Mouse (Mus musculus) testis, postnatal 10 days (tissue): ENCODE measurements around the gene Rtkn2.

Source experiments
- DNase-seq: peaks from one replicate; pipeline ENCODE4 v3.0.0; 2021; ENCODE audit warnings: low spot score

Gene Rtkn2

DNA sequence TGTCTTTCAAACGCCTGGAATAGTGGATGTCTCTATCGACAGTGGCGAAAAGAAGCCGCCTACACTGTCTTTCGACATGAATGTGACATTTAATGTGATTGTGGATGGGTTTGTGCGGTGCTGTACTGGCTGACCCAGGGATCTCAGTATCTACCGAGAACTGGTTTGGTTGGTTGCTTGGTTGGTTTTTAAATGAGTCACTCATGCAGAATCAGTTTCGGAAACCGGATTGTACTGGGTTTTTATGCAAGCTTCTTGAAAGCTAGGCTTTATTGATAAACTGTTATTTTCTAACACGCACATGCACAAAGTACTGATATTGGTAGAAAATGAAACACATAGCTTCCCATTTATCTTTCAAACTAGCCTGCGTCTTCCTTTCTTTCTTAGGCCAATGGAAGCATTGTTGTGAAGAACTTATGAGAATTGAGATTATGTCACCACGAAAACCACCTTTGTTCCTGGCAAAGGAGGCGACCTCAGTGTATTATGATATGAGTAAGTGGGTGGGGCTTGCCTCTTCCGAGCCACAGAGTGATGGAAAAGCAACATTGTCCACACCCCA lies 60.4 kb downstream of the Rtkn2 start:
- no peak for DNase-seq

DNA sequence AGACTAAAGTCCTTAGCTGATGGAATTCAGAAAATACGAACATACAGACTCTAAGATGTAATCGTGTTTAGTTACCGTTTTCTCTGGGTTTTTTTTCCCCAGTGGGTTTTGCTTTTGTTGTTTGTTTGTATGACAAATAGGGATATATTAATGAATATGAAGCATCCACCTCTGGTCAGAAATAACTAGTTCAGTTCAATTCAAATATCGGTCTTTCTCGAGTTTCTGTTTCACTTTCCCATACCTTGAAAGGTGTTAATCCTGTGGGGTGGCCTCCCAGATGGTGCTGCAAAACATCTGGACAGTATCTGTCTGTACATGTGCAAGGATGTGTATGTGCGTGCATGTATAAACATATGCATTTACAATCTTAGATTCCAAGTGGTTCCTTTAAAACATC lies 61.0 kb downstream of the Rtkn2 start:
- no peak for DNase-seq

DNA sequence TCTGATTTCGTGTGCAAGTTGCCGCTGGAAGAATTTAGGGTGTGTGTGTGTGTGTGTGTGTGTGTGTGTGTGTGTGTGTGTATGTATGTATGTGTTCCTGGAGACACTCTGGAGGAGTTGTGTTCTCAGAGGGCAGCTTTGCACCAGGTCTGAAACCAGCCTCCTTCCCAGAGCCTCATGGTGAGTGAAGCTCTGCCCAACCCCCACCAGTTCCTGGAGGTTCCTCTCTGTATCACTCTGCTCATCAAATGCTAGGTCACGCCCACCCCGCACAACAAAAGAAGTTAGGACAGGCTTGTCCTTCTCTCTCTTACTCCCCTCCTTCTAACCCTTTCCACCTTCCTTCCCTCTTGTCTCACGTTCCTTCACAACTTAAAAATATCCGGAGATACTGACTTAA lies 64.6 kb downstream of the Rtkn2 start:
- no peak for DNase-seq

DNA sequence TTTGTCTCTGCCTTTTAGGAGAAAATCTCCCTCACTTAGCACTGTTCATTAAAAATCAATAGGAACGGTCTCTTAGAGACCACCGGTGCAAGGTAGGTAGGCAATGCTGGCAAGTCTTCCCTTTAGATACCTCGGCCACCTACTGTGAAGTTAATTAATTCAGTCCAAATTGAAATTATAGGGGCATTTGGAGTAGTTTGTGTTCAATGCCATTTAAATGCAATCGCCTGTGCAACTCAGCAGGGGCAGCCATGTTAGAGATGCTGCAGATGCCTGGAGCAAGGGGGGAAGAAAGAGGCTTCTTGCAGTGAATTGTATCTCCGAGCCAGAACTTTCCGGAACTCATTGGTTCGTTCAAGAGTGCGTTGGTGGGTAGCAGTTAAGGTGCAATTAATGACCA lies 65.5 kb downstream of the Rtkn2 start:
- DNase-seq: no peak

DNA sequence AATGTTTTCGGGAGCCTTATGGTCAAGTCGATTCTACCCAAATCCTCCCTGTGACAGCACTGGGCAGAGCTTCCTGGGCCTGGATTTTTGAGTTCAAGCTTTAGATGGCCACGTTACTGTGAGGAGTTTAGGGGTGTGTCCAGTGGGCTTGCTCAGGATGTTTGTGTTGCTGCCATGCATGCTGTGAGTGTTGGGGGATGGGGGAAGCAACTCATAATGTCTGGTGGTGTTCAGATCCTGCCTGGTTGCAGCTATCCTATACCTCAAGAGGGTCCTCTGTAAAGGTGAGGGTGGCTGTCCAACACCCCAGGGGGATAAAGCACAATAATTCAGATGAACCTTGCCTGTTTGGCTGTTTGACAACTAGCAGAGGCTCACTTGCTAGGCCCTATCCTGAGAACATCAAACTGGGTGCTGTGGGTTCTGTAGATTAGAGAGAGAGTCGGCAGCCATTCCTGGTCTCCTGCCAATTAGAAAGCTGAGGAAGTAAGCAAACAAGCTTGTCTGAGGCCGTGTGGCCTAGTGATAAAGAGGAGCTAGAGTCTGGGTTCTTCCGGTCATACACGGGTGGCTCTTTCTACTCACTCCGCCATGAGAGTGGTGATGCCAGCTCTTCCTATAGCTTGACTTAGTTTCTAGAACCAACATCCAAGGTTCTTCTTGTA lies 69.4 kb downstream of the Rtkn2 start:
- no peak for DNase-seq

DNA sequence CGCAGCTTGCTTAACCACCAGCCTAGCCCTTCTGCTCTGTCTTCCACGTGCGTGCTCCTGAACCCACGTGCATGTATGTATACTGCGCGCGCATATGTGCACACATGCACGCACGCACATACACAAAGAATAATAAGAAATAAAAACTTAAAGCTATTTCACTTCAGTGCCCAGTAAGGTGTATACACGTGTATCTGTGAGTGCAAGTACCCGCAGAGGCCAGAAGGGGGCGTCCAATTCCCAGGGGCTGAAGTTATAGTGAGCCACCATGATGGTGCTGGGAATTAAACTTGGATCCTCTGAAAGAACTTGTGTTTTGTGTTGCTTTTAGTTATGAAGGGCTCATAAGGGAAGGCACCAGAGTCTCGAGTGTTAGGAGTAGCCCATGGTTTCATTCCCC lies 71.5 kb downstream of the Rtkn2 start:
- DNase-seq: no peak

DNA sequence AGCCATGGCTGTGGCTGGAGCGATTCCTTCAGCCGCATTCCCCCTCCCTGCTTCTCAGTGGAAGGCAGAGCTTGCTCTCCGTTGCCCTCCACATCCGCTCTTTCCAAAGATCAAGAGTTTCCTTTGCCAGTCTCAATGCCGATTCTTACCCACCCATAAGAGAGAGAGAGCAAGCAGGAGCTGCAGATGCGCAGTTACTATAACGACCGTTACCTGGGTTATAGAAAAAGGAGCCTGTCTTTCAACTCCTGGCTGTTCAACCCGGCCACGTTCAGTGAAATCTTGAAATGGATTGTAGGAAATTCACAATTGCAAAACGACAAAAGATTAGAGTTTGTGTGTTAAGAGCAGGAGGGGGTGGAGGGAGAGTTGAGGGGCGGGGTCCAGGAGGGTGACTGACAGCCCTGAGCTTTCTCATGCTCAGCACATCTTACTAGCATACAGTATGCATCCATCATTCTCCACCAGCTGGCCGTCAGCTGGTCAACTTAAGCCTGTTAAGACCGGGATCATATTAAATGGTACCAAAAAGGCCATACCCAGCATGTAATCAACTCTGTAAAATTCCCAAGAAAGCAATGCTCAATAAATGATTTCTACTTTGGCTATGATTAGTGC lies 72.1 kb downstream of the Rtkn2 start:
- DNase-seq: no peak

DNA sequence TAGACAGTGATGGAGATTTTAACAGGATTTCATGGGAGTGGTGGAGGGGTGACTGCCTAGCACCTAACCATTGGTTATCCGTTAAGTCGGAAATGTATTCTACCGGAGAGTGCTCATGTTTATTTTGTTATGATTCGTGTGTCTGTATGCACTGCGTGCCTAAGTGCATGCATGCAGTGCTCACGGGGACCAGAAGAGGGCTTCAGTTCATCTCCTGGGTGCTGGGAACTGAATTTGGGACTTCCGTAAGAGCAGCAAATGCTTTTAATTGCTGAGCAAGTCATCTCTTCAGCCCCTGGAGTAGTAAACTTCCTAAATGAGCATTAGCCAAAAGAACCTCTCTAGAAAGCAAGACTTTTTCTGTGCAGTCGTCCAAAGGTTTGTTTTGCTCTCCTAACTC lies 72.9 kb downstream of the Rtkn2 start:
- no peak for DNase-seq

DNA sequence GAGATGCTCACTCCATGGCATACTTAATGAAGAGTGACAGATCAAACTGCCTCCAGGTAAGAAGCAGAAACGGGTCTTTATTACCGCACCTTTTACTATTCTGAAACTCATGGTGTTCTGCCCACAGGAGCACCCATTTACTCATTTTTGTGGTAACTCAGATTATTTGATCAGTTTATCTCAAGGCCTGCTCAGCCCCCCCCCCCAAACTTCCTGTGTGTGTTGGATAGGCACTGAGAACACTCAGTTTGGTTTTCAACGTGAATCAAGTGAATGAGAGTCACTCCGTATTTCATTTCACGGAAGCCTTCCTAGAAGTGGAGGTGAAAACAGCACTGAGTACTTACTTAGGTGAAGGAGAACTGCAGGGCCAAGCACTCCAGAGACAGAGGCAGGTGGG lies 74.8 kb downstream of the Rtkn2 start:
- DNase-seq: no peak

DNA sequence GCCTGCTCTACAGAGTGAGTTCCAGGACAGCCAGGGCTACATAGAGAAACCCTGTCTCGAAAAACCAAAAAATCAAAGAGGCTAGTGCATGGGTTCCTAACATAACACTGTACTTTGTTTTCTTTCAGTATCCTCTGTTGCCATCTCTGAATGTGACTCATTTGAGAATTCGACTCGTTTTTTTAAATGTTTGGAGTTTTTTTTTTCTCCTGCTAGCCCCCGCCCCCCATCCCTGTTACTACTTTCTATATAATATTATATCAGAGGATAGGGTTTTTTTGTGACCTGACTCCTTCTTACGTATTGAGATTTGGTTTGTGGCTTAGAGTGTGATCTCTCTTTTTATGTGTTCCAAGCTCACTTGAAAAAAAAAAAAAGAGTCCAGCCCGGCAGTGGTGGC lies 75.3 kb downstream of the Rtkn2 start:
- DNase-seq: no peak

DNA sequence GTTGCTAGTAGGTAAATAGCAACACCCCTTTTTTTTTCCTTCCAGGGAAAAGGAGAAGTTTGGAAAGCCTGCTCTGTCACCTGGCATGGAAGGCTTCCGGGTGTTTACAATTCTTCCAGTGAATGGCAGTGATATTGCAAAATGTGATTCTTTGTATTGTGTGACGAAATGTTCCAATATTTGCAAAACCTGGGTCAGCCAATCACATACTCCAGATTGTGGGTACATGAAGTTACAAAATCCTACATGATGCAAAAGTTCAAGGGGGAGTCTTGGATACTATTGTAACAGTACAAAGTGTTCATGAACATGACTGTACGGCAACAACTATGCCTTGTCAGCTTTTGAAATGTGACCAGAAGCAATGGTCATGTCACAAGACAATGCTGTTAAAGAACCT lies 78.5 kb downstream of the Rtkn2 start:
- no peak for DNase-seq

DNA sequence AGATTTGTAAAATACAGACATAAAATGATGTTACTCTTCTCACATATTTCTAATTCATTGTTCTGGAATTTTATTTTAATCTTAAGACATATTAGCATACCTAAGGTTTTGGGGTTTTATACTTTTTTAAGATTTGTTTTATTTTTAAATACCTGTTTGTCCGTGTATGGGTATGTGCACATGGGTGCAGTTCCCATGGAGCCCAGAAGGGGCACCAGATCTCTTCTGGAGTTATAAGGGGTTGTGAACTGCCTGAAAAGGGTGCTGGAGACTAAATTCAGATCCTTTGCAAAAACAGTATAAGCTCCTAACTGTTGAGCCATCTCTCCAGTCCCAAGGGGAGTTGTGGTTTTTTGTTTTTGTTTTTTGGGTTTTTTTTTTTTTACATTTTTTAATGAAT lies 79.0 kb downstream of the Rtkn2 start:
- no peak for DNase-seq

DNA sequence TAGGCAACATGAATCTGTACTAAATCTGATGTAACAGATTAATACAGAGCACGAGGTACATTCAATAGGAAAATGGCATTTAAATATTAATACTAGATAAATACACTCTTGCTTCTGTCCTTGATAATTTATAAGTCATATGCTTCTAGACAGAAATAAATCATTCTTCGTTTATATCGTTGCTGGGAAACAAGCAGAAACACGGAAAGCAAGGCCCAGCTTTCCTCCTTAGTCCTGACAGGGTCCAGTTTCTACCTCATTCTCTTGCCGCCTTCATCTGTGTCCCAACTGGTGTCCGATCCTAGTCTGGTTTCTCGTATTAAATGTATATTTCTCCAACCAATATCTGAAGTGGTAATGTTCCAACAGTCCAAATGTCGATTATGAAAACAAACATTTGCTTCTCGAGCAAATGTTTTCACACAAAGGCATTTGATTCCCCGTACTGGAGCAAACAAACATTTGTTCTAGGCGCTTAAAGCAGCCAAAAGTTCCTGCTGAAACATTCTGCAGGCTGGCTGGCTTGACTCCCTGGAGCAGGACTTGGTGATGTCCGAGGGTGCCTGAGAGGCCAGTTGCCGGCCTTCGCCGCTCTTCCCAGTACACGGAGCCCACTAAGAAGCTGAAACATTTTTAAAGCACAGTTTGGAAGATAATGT lies 81.3 kb downstream of the Rtkn2 start:
- peak; percentile 51 for DNase-seq

DNA sequence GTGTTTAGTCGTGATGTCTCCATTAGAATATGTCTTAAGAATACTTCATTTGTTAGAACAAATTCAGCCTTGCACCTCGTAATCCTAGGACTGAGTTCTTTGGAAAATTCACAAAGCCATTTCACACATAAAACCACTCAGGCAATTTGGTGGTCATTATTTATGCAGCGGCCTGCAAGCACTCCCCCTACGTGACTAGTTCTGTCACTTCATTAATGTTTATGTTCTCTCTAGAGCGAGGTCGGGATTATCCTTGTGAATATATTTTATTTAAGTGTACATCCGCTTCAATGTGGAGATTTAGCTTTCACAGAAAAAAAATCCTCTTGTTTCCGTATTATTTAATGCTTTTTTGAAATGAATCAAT lies 81.9 kb downstream of the Rtkn2 start:
- DNase-seq: no peak

DNA sequence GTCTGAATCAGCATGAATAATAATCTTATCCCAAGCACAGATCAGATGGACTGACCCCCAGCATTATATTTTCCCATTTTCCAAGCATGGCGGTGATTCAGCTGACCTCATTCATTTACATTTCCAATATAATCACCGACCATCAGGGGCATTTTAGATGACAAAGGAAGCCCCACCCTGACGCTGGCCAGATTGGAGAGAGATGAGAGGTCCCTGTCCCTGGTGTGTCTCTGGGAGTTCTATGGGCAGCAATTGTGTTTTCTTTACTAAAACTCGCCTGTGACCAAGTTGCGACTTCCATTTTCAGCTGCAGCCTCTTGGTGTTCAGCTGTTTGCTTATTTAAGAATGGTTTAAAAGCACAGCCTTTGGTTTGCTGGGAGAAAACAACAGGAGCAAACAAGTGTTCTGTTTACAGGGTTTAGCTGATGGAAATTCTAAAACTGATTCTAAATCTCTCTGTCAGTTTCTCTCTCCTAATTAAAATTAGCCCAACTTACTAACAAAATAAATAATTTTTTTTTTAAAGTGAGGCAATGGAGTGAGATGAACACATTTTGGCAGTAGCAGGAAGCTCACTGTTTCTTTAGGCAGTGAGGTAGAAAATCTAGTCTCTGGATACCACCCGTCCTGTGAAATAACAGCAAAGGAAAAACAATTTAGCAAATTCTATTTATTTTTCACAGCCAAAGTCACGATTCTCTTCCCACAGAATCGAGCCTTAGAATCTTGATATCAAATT lies 84.6 kb downstream of the Rtkn2 start:
- no peak for DNase-seq

DNA sequence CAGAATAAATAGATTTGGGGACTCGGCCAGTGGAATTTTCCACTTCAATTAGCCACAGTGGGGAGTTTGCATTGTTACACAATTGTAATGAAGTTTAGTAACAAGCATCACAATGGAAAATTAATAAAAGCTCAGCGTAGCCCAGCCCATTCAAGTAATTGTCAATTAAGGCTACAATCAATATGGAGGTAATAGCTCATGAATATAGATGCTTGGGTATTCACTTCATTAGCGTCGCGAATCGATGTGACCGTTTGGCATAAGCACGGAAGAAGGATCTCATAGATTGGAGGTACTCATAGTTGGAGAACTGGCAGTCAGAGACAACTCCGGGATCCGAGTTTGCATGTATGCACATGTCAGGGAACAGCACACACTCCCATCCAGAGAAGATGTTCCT lies 85.2 kb downstream of the Rtkn2 start:
- no peak for DNase-seq

DNA sequence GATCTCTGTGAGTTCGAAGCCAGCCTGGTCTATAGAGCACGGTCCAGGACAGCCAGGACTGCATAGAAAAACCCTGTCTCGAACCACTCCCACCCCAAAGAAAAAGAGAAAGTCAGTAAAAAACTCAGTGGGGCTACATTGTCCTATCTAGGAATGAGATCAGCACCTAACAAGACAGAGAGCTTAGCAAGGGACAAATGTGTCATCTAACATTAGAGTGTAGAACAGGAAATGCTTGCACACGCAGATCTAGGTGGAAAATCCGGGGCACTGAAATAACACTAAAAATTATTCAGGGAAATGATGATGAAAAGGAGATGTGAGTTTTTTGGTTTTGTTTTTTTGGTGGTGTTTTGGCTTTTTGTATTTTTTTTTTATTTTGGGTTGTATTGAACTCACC lies 86.8 kb downstream of the Rtkn2 start:
- no peak for DNase-seq

DNA sequence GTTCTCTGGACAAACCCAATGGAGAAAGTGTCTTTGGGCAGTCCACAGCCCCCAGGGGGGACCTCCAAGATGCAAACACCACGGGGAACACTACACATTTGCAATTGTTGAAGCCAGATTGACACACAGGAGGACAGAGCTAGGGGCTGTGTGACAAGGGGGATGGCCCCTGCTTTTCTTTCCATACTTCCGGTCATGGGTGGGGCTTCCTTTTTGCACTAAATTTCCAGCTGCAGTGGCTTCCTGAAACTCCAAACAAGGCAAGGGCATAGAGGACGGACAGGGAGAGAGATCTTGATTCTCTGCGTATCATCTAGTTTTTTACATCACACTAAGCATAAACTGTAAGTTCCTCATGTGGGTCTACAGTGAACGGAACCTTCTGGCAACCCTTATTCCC lies 88.6 kb downstream of the Rtkn2 start:
- DNase-seq: no peak

DNA sequence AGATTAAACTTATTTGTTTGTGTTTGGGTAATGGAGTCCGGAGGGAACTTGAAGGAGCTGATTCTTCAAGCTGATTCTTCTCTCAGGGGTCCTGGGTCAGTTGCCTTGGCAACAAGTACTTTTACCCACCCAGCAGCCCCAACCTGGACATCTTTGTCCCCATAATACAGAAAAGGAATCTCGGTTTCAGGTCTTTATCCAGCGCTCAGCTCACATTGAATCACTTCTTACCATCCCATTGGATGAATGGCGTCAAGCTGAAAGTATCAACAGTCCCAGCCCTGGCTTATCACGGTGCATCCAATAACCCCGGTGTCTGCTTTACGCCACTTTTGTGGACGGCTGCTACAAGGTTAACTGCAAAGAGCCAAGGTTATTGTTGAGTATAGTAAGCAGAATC lies 89.1 kb downstream of the Rtkn2 start:
- DNase-seq: no peak

DNA sequence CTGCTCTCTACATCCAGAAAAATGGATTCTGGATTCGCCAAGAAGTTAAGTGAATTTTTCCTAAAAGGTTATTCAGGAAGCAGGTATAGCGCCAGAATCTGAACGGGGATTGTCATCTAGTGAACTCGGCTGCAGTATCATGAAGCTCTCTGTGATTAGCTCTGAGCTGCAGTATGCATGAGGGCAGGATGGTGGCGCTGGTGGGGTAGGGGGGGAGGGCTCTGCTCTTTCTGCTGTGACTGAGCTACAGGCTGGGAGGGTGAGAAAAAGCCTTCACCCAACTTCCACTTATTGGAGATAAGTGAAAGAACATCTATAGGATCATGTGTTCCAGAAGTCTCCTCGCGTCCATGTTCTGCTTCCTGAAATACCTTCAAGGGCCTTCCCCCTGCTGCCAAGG lies 91.7 kb downstream of the Rtkn2 start:
- no peak for DNase-seq

DNA sequence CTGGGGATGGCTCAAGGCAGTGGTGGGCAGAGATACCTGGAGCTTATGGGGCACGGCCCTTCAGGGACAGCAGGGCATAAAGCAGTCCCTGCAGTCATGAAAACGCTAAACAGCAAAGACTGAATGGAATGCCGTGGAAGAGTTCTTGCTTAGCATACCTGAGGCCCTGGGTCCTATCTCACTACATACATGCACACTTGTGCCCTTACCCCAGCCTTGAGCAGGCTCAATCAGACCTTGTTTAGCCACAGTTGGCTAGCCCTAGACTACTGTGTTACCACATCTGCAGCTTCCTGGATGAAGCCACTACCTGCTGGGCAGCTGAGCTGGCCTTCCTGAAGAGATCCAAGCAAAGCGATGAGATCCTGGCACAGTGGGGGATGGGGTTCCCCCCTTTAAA lies 93.3 kb downstream of the Rtkn2 start:
- DNase-seq: no peak

DNA sequence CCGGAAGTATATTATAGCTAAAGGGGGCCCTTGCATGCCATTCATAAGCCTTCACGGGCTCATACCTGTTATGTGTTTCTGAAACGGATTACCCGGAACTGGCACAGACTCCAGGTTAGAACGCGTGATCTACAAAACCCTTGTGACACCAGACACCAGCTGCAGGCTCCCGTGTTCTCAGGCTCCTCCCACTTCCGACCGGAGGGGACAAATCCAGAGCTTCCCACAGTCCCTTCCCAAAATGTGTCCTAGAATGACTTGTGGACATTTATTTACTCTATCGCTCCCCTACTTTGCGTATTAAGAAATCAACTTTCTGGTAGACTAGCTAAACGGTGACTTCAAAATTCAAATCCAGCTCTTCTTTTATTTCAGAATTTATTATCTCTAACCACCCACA lies 94.9 kb downstream of the Rtkn2 start:
- DNase-seq: no peak

DNA sequence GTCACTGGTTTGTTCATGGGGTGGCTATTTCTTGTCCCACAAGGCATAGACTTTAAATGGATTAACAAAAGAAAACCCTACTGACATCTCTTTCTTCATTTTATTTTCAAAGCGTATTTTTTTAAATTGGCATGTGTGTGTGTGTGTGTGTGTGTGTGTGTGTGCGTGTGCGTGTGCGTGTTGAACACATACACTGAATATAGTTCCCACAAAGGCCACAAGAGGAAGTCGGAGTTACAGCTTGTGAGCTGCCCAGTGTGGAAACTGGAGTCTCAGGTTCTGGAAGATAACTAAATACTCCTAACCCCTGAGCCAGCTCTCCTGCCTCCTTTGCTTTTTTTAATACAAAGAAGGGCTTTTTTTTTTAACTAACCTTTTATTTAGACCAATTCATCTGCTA lies 95.8 kb downstream of the Rtkn2 start:
- no peak for DNase-seq
